Mouse (Mus musculus): ENCODE measurements around the gene Mcam. TPM values are rescaled to one million over a fixed set of nuclear protein-coding genes. Genes with fewer than 3 reads are reported as not detected.

The Mcam gene
- total and polyA plus RNA-seq, 3 experiments = 0.15 to 0.88 TPM; not detected in 1

GRCm38 (mm10) chr9:44192312-44192711 lies 58.0 kb downstream of the Mcam start:
- Histone ChIP-seq H3K27ac (ENCODE audit: control insufficient read depth, low read depth, low read length) (no peak overlapping the region), H3K4me3 (ENCODE audit: control insufficient read depth in 1 of 2, insufficient read depth in 1 of 2, low read depth in 2 of 2, low read length in 2 of 2) (no peak overlapping the region), H3K27me3 (ENCODE audit: control insufficient read depth in 1 of 2, insufficient read depth in 2 of 2, low read length in 2 of 2) (no peaks in the 10 kb centered on the region), H3K9me3 (replicated peaks; ENCODE audit: insufficient read depth, low read length) (no peaks in the 10 kb centered on the region), H3K36me3 (ENCODE audit: control insufficient read depth in 1 of 2, insufficient read depth in 2 of 2, low read length in 2 of 2) (peaks cover 2 to 18% of the 10 kb centered on the region in 2 experiments; a peak in 2 of 4 replicates), H3K79me2 (ENCODE audit: control insufficient read depth, insufficient read depth, low read length, poor library complexity) (peaks cover 1% of the 10 kb centered on the region; the same call in 1 of the 2 replicates), H3K4me1 (ENCODE audit: control insufficient read depth in 1 of 2, insufficient read depth in 2 of 2, low read length in 2 of 2) (peaks cover 5 to 10% of the 10 kb centered on the region in 2 experiments), H3K9ac (ENCODE audit: control insufficient read depth, low read depth, low read length, poor library complexity, severe bottlenecking) (no peak overlapping the region)
- no peak for DNase-seq (ENCODE audit: low read depth, low spot score)
- TF ChIP-seq KAT2A (conservative IDR thresholded peaks at IDR 0.05; ENCODE audit: low read depth, low read length) (no peak), BHLHE40 (IDR thresholded peaks at IDR 0.05; ENCODE audit: borderline replicate concordance, low read depth, low read length) (no peak), ZC3H11A (IDR thresholded peaks at IDR 0.05; ENCODE audit: low read depth, low read length) (no peak), MAX (IDR thresholded peaks at IDR 0.05; ENCODE audit: low read length) (no peak), USF1 (IDR thresholded peaks at IDR 0.05; ENCODE audit: low read depth, low read length) (no peak), MXI1 (IDR thresholded peaks at IDR 0.05; ENCODE audit: low read depth, low read length) (no peak), ZNF384 (IDR thresholded peaks at IDR 0.05; ENCODE audit: low read depth, low read length) (no peak), MYC (IDR thresholded peaks at IDR 0.05; ENCODE audit: low read depth, low read length) (no peak)

Other genes starting within 250 kb of the Mcam start
- 1.5 and 4.0 TPM in 2 replicates for gene Thy1, start 91.1 kb upstream of the Mcam start, total RNA-seq (2012; rRNA removed)
- gene Thy1, start 91.1 kb upstream of the Mcam start, polyA plus RNA-seq (2012; ENCODE audit: insufficient read depth in 1 of 2, insufficient read length in 2 of 2, low read depth in 1 of 2, low replicate concordance in 2 of 2, missing spikeins in 1 of 2) = 10 to 100 TPM in 1 of 2 experiments, not detected in 1; 24.0 TPM
- 3.6 and 4.3 TPM in 2 replicates for gene Usp2, start 67.4 kb upstream of the Mcam start, total RNA-seq (2012; rRNA removed)
- 10 to 100 TPM in 1 of 2 experiments, not detected in 1; 13.9 TPM for gene Usp2, start 67.4 kb upstream of the Mcam start, polyA plus RNA-seq (2012; ENCODE audit: insufficient read depth in 1 of 2, insufficient read length in 2 of 2, low read depth in 1 of 2, low replicate concordance in 2 of 2, missing spikeins in 1 of 2)
- gene Mfrp, start 32.7 kb upstream of the Mcam start, total RNA-seq (2012; rRNA removed) = not detected in 2 replicates
- under 1 TPM in 1 of 2 experiments, not detected in 1; 0.10 TPM for gene Mfrp, start 32.7 kb upstream of the Mcam start, polyA plus RNA-seq (2012; ENCODE audit: insufficient read depth in 1 of 2, insufficient read length in 2 of 2, low read depth in 1 of 2, low replicate concordance in 2 of 2, missing spikeins in 1 of 2)
- gene C1qtnf5, start 27.2 kb upstream of the Mcam start, total RNA-seq (2012; rRNA removed) = 0.19 TPM in 1 of 2 replicates, not detected in the other
- gene C1qtnf5, start 27.2 kb upstream of the Mcam start, polyA plus RNA-seq (2012; ENCODE audit: insufficient read depth in 1 of 2, insufficient read length in 2 of 2, low read depth in 1 of 2, low replicate concordance in 2 of 2, missing spikeins in 1 of 2) = under 1 TPM in 1 of 2 experiments, not detected in 1; 0.13 TPM
- gene Gm49380, start 21.0 kb upstream of the Mcam start, total RNA-seq (2012; rRNA removed) = not detected in 2 replicates
- gene Gm49380, start 21.0 kb upstream of the Mcam start, polyA plus RNA-seq (2012; ENCODE audit: insufficient read depth in 1 of 2, insufficient read length in 2 of 2, low read depth in 1 of 2, low replicate concordance in 2 of 2, missing spikeins in 1 of 2) = under 1 TPM in 1 of 2 experiments, not detected in 1; 0.24 TPM
- gene Rnf26, start 21.0 kb upstream of the Mcam start, total RNA-seq (2012; rRNA removed) = 13.3 and 14.0 TPM in 2 replicates
- 10 to 100 TPM in 1 of 2 experiments, not detected in 1; 55.1 TPM for gene Rnf26, start 21.0 kb upstream of the Mcam start, polyA plus RNA-seq (2012; ENCODE audit: insufficient read depth in 1 of 2, insufficient read length in 2 of 2, low read depth in 1 of 2, low replicate concordance in 2 of 2, missing spikeins in 1 of 2)
- gene Cbl, start 99.6 kb downstream of the Mcam start, total RNA-seq (2012; rRNA removed) = 9.1 and 14.9 TPM in 2 replicates
- gene Cbl, start 99.6 kb downstream of the Mcam start, polyA plus RNA-seq (2012; ENCODE audit: insufficient read depth in 1 of 2, insufficient read length in 2 of 2, low read depth in 1 of 2, low replicate concordance in 2 of 2, missing spikeins in 1 of 2) = 10 to 100 TPM; 36.8 to 41.1 TPM
- not detected in 2 replicates for gene Ccdc153, start 106.2 kb downstream of the Mcam start, total RNA-seq (2012; rRNA removed)
- not detected for gene Ccdc153, start 106.2 kb downstream of the Mcam start, polyA plus RNA-seq (2012; ENCODE audit: insufficient read depth in 1 of 2, insufficient read length in 2 of 2, low read depth in 1 of 2, low replicate concordance in 2 of 2, missing spikeins in 1 of 2)
- gene Pdzd3, start 117.0 kb downstream of the Mcam start, total RNA-seq (2012; rRNA removed) = not detected in 2 replicates
- gene Pdzd3, start 117.0 kb downstream of the Mcam start, polyA plus RNA-seq (2012; ENCODE audit: insufficient read depth in 1 of 2, insufficient read length in 2 of 2, low read depth in 1 of 2, low replicate concordance in 2 of 2, missing spikeins in 1 of 2) = under 1 TPM in 1 of 2 experiments, not detected in 1; 0.06 TPM
- 1.2 and 1.5 TPM in 2 replicates for gene Nlrx1, start 134.1 kb downstream of the Mcam start, total RNA-seq (2012; rRNA removed)
- gene Nlrx1, start 134.1 kb downstream of the Mcam start, polyA plus RNA-seq (2012; ENCODE audit: insufficient read depth in 1 of 2, insufficient read length in 2 of 2, low read depth in 1 of 2, low replicate concordance in 2 of 2, missing spikeins in 1 of 2) = 1 to 10 TPM in 1 of 2 experiments, not detected in 1; 7.0 TPM
- 2.5 and 4.1 TPM in 2 replicates for gene Abcg4, start 154.1 kb downstream of the Mcam start, total RNA-seq (2012; rRNA removed)
- 10 to 100 TPM in 1 of 2 experiments, not detected in 1; 17.1 TPM for gene Abcg4, start 154.1 kb downstream of the Mcam start, polyA plus RNA-seq (2012; ENCODE audit: insufficient read depth in 1 of 2, insufficient read length in 2 of 2, low read depth in 1 of 2, low replicate concordance in 2 of 2, missing spikeins in 1 of 2)
- gene Hinfp, start 171.2 kb downstream of the Mcam start, total RNA-seq (2012; rRNA removed) = 14.3 and 16.4 TPM in 2 replicates
- gene Hinfp, start 171.2 kb downstream of the Mcam start, polyA plus RNA-seq (2012; ENCODE audit: insufficient read depth in 1 of 2, insufficient read length in 2 of 2, low read depth in 1 of 2, low replicate concordance in 2 of 2, missing spikeins in 1 of 2) = 10 to 100 TPM in 1 of 2 experiments, not detected in 1; 31.3 TPM
- gene C2cd2l, start 185.8 kb downstream of the Mcam start, total RNA-seq (2012; rRNA removed) = 4.3 and 4.7 TPM in 2 replicates
- 10 to 100 TPM in 1 of 2 experiments, not detected in 1; 10.9 TPM for gene C2cd2l, start 185.8 kb downstream of the Mcam start, polyA plus RNA-seq (2012; ENCODE audit: insufficient read depth in 1 of 2, insufficient read length in 2 of 2, low read depth in 1 of 2, low replicate concordance in 2 of 2, missing spikeins in 1 of 2)
- 12.7 and 14.9 TPM in 2 replicates for gene Dpagt1, start 191.6 kb downstream of the Mcam start, total RNA-seq (2012; rRNA removed)
- 10 to 100 TPM in 1 of 2 experiments, not detected in 1; 43.5 TPM for gene Dpagt1, start 191.6 kb downstream of the Mcam start, polyA plus RNA-seq (2012; ENCODE audit: insufficient read depth in 1 of 2, insufficient read length in 2 of 2, low read depth in 1 of 2, low replicate concordance in 2 of 2, missing spikeins in 1 of 2)
- 805 and 828 TPM in 2 replicates for gene H2afx, start 200.2 kb downstream of the Mcam start, total RNA-seq (2012; rRNA removed)
- 10 to 100 TPM in 1 of 2 experiments, not detected in 1; 89.6 TPM for gene H2afx, start 200.2 kb downstream of the Mcam start, polyA plus RNA-seq (2012; ENCODE audit: insufficient read depth in 1 of 2, insufficient read length in 2 of 2, low read depth in 1 of 2, low replicate concordance in 2 of 2, missing spikeins in 1 of 2)
- 110 and 145 TPM in 2 replicates for gene Hmbs, start 209.8 kb downstream of the Mcam start, total RNA-seq (2012; rRNA removed)
- 100 to 1,000 TPM in 1 of 2 experiments, not detected in 1; 138 TPM for gene Hmbs, start 209.8 kb downstream of the Mcam start, polyA plus RNA-seq (2012; ENCODE audit: insufficient read depth in 1 of 2, insufficient read length in 2 of 2, low read depth in 1 of 2, low replicate concordance in 2 of 2, missing spikeins in 1 of 2)
- gene Vps11, start 227.2 kb downstream of the Mcam start, total RNA-seq (2012; rRNA removed) = 18.4 and 18.6 TPM in 2 replicates
- 10 to 100 TPM in 1 of 2 experiments, not detected in 1; 27.1 TPM for gene Vps11, start 227.2 kb downstream of the Mcam start, polyA plus RNA-seq (2012; ENCODE audit: insufficient read depth in 1 of 2, insufficient read length in 2 of 2, low read depth in 1 of 2, low replicate concordance in 2 of 2, missing spikeins in 1 of 2)
- gene Hyou1, start 245.0 kb downstream of the Mcam start, total RNA-seq (2012; rRNA removed) = 137 and 186 TPM in 2 replicates
- 100 to 1,000 TPM in 1 of 2 experiments, not detected in 1; 160 TPM for gene Hyou1, start 245.0 kb downstream of the Mcam start, polyA plus RNA-seq (2012; ENCODE audit: insufficient read depth in 1 of 2, insufficient read length in 2 of 2, low read depth in 1 of 2, low replicate concordance in 2 of 2, missing spikeins in 1 of 2)